ENCODE assay signal across 27 mouse cellular contexts in genomic region chr9:123981909-123982308, GRCm38 (mm10). TPM values are rescaled to one million over a fixed set of nuclear protein-coding genes. Genes with fewer than 3 reads are reported as not detected.
DNase-seq lines count a peak whose midpoint lies in the region; ATAC-seq and TF ChIP-seq lines count a peak whose summit lies in the region.
"Had no signal": no experiment of that assay in that cellular context is flagged by ENCODE, and none has a peak within 500 bp of the region (broad histone marks: within the 10 kb centered on the region; RNA-seq: fewer than 3 reads in every experiment).

No protein-coding gene starts in this region.

- intact Hi-C loops in heart, postnatal 10 days (cut with DNase I), result no loop called here

- H3K4me1 ChIP-seq in heart, embryonic 12.5 days (replicated peaks), result no peaks in the 10 kb centered on the region
- peaks cover 53% of the 10 kb centered on the region for H3K4me1 ChIP-seq in liver, embryonic 12.5 days
- H3K4me1 ChIP-seq: forebrain, embryonic 15.5 days; heart, embryonic 15.5 days; midbrain, embryonic 12.5 days; neural tube, embryonic 15.5 days had no signal

- TF ChIP-seq CTCF in layer of hippocampus, adult 2 months (conservative IDR thresholded peaks at IDR 0.05), result no peak

- no peak overlapping the region for H3K27ac ChIP-seq in heart, embryonic 12.5 days (ENCODE audit: poor library complexity, severe bottlenecking)
- H3K27ac ChIP-seq in liver, embryonic 12.5 days, result peak overlapping the region; percentile 28
- no peak overlapping the region for H3K27ac ChIP-seq in layer of hippocampus, adult 2 months
- H3K27ac ChIP-seq: forebrain, embryonic 15.5 days; heart, embryonic 15.5 days; midbrain, embryonic 12.5 days; neural tube, embryonic 15.5 days had no signal

- ATAC-seq in heart, embryonic 12.5 days (ENCODE audit: insufficient number of reproducible peaks, low FRiP score), result peak; percentile 69
- ATAC-seq in liver, embryonic 12.5 days, result peak; percentile 78
- peak; percentile 45 for ATAC-seq in megakaryocyte progenitor cell, adult 5-6 weeks (replicated peaks; ENCODE audit: poor library complexity)
- ATAC-seq in granulocyte monocyte progenitor cell, adult 5-6 weeks (replicated peaks; ENCODE audit: poor library complexity, severe bottlenecking), result no peak
- ATAC-seq: forebrain, embryonic 15.5 days; intestine, postnatal 0 days had no signal

- H3K9ac ChIP-seq in heart, embryonic 12.5 days, result no peak overlapping the region
- H3K9ac ChIP-seq in liver, embryonic 12.5 days, result no peak overlapping the region
- H3K9ac ChIP-seq: forebrain, embryonic 15.5 days; heart, embryonic 15.5 days; midbrain, embryonic 12.5 days; neural tube, embryonic 15.5 days had no signal

- WGBS in heart, embryonic 12.5 days, result 68% methylated on average over 4 of the region's 4 CpGs
- WGBS in liver, embryonic 12.5 days (ENCODE audit: insufficient replicate concordance), result 22% methylated on average over 4 of the region's 4 CpGs

- no peak for DNase-seq in heart, postnatal 10 days
- DNase-seq in layer of hippocampus, adult 2 months (ENCODE audit: low spot score in 2 of 2), result no peak
- DNase-seq in ovary, postnatal 14 days (ENCODE audit: low spot score), result no peak
- DNase-seq: adrenal gland, postnatal 14 days; cerebellum, adult 9-10 months; gastrocnemius, postnatal 10 days; heart, adult 18-20 months; lung, adult 18-20 months; lung, postnatal 10 days; thymus, postnatal 25 days had no signal

- no peaks in the 10 kb centered on the region for H3K9me3 ChIP-seq in heart, embryonic 12.5 days (replicated peaks)
- H3K9me3 ChIP-seq in liver, embryonic 12.5 days (replicated peaks), result no peaks in the 10 kb centered on the region
- H3K9me3 ChIP-seq: forebrain, embryonic 15.5 days; heart, embryonic 15.5 days; midbrain, embryonic 12.5 days; neural tube, embryonic 15.5 days had no signal

- no peaks in the 10 kb centered on the region for H3K27me3 ChIP-seq in heart, embryonic 12.5 days (replicated peaks)
- H3K27me3 ChIP-seq in liver, embryonic 12.5 days (replicated peaks), result no peaks in the 10 kb centered on the region
- H3K27me3 ChIP-seq: CH12.LX; forebrain, embryonic 15.5 days; heart, embryonic 15.5 days; midbrain, embryonic 12.5 days; neural tube, embryonic 15.5 days had no signal

- H3K4me3 ChIP-seq in heart, embryonic 12.5 days, result no peak overlapping the region
- no peak overlapping the region for H3K4me3 ChIP-seq in liver, embryonic 12.5 days
- no peak overlapping the region for H3K4me3 ChIP-seq in layer of hippocampus, adult 2 months
- H3K4me3 ChIP-seq: forebrain, embryonic 15.5 days; heart, embryonic 15.5 days; midbrain, embryonic 12.5 days; neural tube, embryonic 15.5 days had no signal

- no peaks in the 10 kb centered on the region for H3K36me3 ChIP-seq in heart, embryonic 12.5 days
- no peaks in the 10 kb centered on the region for H3K36me3 ChIP-seq in liver, embryonic 12.5 days
- H3K36me3 ChIP-seq: forebrain, embryonic 15.5 days; heart, embryonic 15.5 days; midbrain, embryonic 12.5 days; neural tube, embryonic 15.5 days had no signal

- no peak overlapping the region for H3K4me2 ChIP-seq in heart, embryonic 12.5 days
- H3K4me2 ChIP-seq in liver, embryonic 12.5 days, result peak overlapping the region; percentile 31
- H3K4me2 ChIP-seq: forebrain, embryonic 15.5 days; heart, embryonic 15.5 days; midbrain, embryonic 12.5 days; neural tube, embryonic 15.5 days had no signal

RNA-seq across cellular contexts. Expression of gene Ccr1l1, which starts 3.7 kb away (rescaled TPM):
- not detected in 2 replicates for polyA plus RNA-seq in heart, embryonic 12.5 days (2016; fragmentation: Nextera tagmentation; extraction: Ambion mirVana)
- not detected for total RNA-seq in heart, postnatal 10 days (2021)
- not detected in 2 replicates for polyA plus RNA-seq in liver, embryonic 12.5 days (2016; fragmentation: Nextera tagmentation; extraction: Ambion mirVana)
- 0.24 TPM in 1 of 2 replicates, not detected in the other for total RNA-seq in megakaryocyte progenitor cell, adult 5-6 weeks (2015)
- total RNA-seq in megakaryocyte progenitor cell, adult 5-6 weeks (2017), result not detected in 2 replicates
- not detected for total RNA-seq in layer of hippocampus, adult 2 months (2021)
- not detected in 2 replicates for total RNA-seq in granulocyte monocyte progenitor cell, adult 5-6 weeks (2014; fragmentation: Nextera tagmentation)
- not detected in 2 replicates for total RNA-seq in granulocyte monocyte progenitor cell, adult 5-6 weeks (2017)
- total RNA-seq: adrenal gland, postnatal 14 days; gastrocnemius, postnatal 10 days; heart, adult 18-20 months; layer of hippocampus, postnatal 25 days; left cerebral cortex, postnatal 10 days had no signal
- polyA plus RNA-seq: embryonic facial prominence, embryonic 14.5 days; forebrain, embryonic 15.5 days; heart, embryonic 15.5 days; hindbrain, embryonic 11.5 days; intestine, postnatal 0 days; kidney, embryonic 16.5 days; large intestine, adult 2 months; limb, embryonic 11.5 days; midbrain, embryonic 12.5 days; neural tube, embryonic 15.5 days had no signal

RNA-seq across cellular contexts. Expression of gene Ccr1, which starts 13.4 kb away (rescaled TPM):
- 0.50 and 0.98 TPM in 2 replicates for polyA plus RNA-seq in heart, embryonic 12.5 days (2016; fragmentation: Nextera tagmentation; extraction: Ambion mirVana)
- total RNA-seq in heart, postnatal 10 days (2021), result 1 to 10 TPM; 1.3 to 1.7 TPM
- polyA plus RNA-seq in liver, embryonic 12.5 days (2016; fragmentation: Nextera tagmentation; extraction: Ambion mirVana), result 1.4 and 1.6 TPM in 2 replicates
- 4.5 and 5.1 TPM in 2 replicates for total RNA-seq in megakaryocyte progenitor cell, adult 5-6 weeks (2015)
- 3.1 and 3.6 TPM in 2 replicates for total RNA-seq in megakaryocyte progenitor cell, adult 5-6 weeks (2017)
- under 1 TPM in 1 of 2 experiments, not detected in 1; 0.46 TPM for total RNA-seq in layer of hippocampus, adult 2 months (2021)
- total RNA-seq in granulocyte monocyte progenitor cell, adult 5-6 weeks (2014; fragmentation: Nextera tagmentation), result 2.1 and 3.8 TPM in 2 replicates
- 4.7 and 5.6 TPM in 2 replicates for total RNA-seq in granulocyte monocyte progenitor cell, adult 5-6 weeks (2017)

RNA-seq across cellular contexts. Expression of gene Ccr3, which starts 39.9 kb away (rescaled TPM):
- 0.05 and 0.13 TPM in 2 replicates for polyA plus RNA-seq in heart, embryonic 12.5 days (2016; fragmentation: Nextera tagmentation; extraction: Ambion mirVana)
- total RNA-seq in heart, postnatal 10 days (2021), result under 1 TPM in 1 of 2 experiments, not detected in 1; 0.10 TPM
- 0.05 TPM in 1 of 2 replicates, not detected in the other for polyA plus RNA-seq in liver, embryonic 12.5 days (2016; fragmentation: Nextera tagmentation; extraction: Ambion mirVana)
- total RNA-seq in megakaryocyte progenitor cell, adult 5-6 weeks (2015), result 0.42 and 0.49 TPM in 2 replicates
- total RNA-seq in megakaryocyte progenitor cell, adult 5-6 weeks (2017), result 0.42 and 0.57 TPM in 2 replicates
- not detected for total RNA-seq in layer of hippocampus, adult 2 months (2021)
- not detected in 2 replicates for total RNA-seq in granulocyte monocyte progenitor cell, adult 5-6 weeks (2014; fragmentation: Nextera tagmentation)
- total RNA-seq in granulocyte monocyte progenitor cell, adult 5-6 weeks (2017), result 0.36 and 0.73 TPM in 2 replicates
- total RNA-seq: heart, adult 18-20 months; layer of hippocampus, postnatal 25 days had no signal
- polyA plus RNA-seq: forebrain, embryonic 15.5 days; hindbrain, embryonic 11.5 days; kidney, embryonic 16.5 days; limb, embryonic 11.5 days; neural tube, embryonic 15.5 days had no signal
